Comparison of ENCODE assay signal across 24 mouse cellular contexts in the genomic region with DNA sequence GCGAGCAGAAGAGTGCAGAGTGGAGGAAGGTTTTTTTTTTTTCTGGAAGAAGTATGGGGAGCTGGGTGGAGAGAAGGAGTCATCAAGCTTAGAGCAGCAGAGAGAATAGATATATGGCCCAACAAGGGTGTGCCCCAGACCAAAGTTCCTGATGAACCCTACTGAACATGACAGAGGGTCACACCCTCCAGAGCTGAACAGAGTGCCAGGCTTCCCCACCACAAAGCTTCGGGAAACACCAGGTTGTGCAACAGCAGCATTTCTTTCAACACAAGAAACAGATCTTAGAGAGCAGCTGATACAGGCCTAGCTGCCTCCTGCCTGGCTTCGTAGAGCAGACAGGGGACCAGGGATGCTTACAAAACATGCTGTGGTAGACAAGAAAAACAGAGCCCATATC. TPM values are rescaled to one million over a fixed set of nuclear protein-coding genes. Genes with fewer than 3 reads are reported as not detected.
DNase-seq lines count a peak whose midpoint lies in the region; ATAC-seq and TF ChIP-seq lines count a peak whose summit lies in the region.
"Had no signal": no experiment of that assay in that cellular context is flagged by ENCODE, and none has a peak within 500 bp of the region (broad histone marks: within the 10 kb centered on the region; RNA-seq: fewer than 3 reads in every experiment).

No protein-coding gene starts in this region.

- H3K9me3 ChIP-seq in liver, embryonic 13.5 days (replicated peaks) = no peaks in the 10 kb centered on the region
- H3K9me3 ChIP-seq in liver, embryonic 12.5 days (replicated peaks) = no peaks in the 10 kb centered on the region
- no peaks in the 10 kb centered on the region for H3K9me3 ChIP-seq in hindbrain, embryonic 11.5 days (ENCODE audit: control insufficient read depth, low read length)
- H3K9me3 ChIP-seq: forebrain, embryonic 12.5 days; heart, embryonic 13.5 days; limb, embryonic 13.5 days; midbrain, embryonic 12.5 days had no signal

- H3K27ac ChIP-seq in liver, embryonic 13.5 days = no peak overlapping the region
- H3K27ac ChIP-seq in liver, embryonic 12.5 days = no peak overlapping the region
- H3K27ac ChIP-seq in hindbrain, embryonic 11.5 days (ENCODE audit: low read depth, low read length) = no peak overlapping the region
- H3K27ac ChIP-seq: forebrain, embryonic 12.5 days; gastrocnemius, adult 2 months; heart, embryonic 13.5 days; kidney, postnatal 0 days; limb, embryonic 13.5 days; midbrain, embryonic 12.5 days had no signal

- WGBS in liver, embryonic 13.5 days (ENCODE audit: insufficient replicate concordance) = 49% methylated on average over 3 of the region's 3 CpGs
- WGBS in liver, embryonic 12.5 days (ENCODE audit: insufficient replicate concordance) = 45% methylated on average over 3 of the region's 3 CpGs
- 93% methylated on average over 3 of the region's 3 CpGs for WGBS in hindbrain, embryonic 11.5 days

- no peak overlapping the region for H3K4me2 ChIP-seq in liver, embryonic 13.5 days
- H3K4me2 ChIP-seq in liver, embryonic 12.5 days = no peak overlapping the region
- H3K4me2 ChIP-seq in myocyte (ENCODE audit: low read depth) = peak overlapping the region; percentile 79
- H3K4me2 ChIP-seq in hindbrain, embryonic 11.5 days (replicated peaks; ENCODE audit: low read depth, low read length) = no peak overlapping the region
- H3K4me2 ChIP-seq: forebrain, embryonic 12.5 days; heart, embryonic 13.5 days; limb, embryonic 13.5 days; midbrain, embryonic 12.5 days had no signal

- no peak for DNase-seq in liver, embryonic 13.5 days
- DNase-seq in lung, postnatal 25 days (ENCODE audit: low spot score) = peak; percentile 39
- DNase-seq in hindbrain, embryonic 11.5 days (ENCODE audit: low spot score) = no peak
- no peak for DNase-seq in retina, postnatal 1 day
- no peak for DNase-seq in embryo, embryonic 11 days
- DNase-seq: adrenal gland, postnatal 36 days; cerebellum, adult 11-12 months; cerebellum, postnatal 14 days; gastrocnemius, adult 2 months; heart, postnatal 36 days; kidney, adult 18-20 months; layer of hippocampus, postnatal 36 days; thymus, postnatal 14 days had no signal

- no peak for TF ChIP-seq POLR2A in myocyte (IDR thresholded peaks at IDR 0.05; ENCODE audit: insufficient read length, low read depth)

- H3K4me1 ChIP-seq in liver, embryonic 13.5 days (replicated peaks) = peaks cover 36% of the 10 kb centered on the region
- H3K4me1 ChIP-seq in liver, embryonic 12.5 days = peaks cover 33% of the 10 kb centered on the region
- H3K4me1 ChIP-seq in hindbrain, embryonic 11.5 days (replicated peaks; ENCODE audit: control insufficient read depth, insufficient read depth, low read length) = 0 out of 2 replicates have a peak, but pooled peaks cover 2% of the 10 kb centered on the region

- H3K9ac ChIP-seq in liver, embryonic 13.5 days = no peak overlapping the region
- H3K9ac ChIP-seq in liver, embryonic 12.5 days = no peak overlapping the region
- H3K9ac ChIP-seq in hindbrain, embryonic 11.5 days (ENCODE audit: low read depth, low read length) = no peak overlapping the region
- H3K9ac ChIP-seq: forebrain, embryonic 12.5 days; heart, embryonic 13.5 days; limb, embryonic 13.5 days; midbrain, embryonic 12.5 days had no signal

- H3K4me3 ChIP-seq in liver, embryonic 13.5 days (replicated peaks) = no peak overlapping the region
- no peak overlapping the region for H3K4me3 ChIP-seq in liver, embryonic 12.5 days
- H3K4me3 ChIP-seq in myocyte = peak overlapping the region; percentile 31
- no peak overlapping the region for H3K4me3 ChIP-seq in hindbrain, embryonic 11.5 days (ENCODE audit: low read depth, low read length)
- H3K4me3 ChIP-seq: forebrain, embryonic 12.5 days; gastrocnemius, adult 2 months; heart, embryonic 13.5 days; limb, embryonic 13.5 days; midbrain, embryonic 12.5 days had no signal

- H3ac ChIP-seq in myocyte (ENCODE audit: control insufficient read depth, insufficient read length) = no peak overlapping the region

- no peaks in the 10 kb centered on the region for H3K79me2 ChIP-seq in myocyte (ENCODE audit: control insufficient read depth, insufficient read depth)

- peak; percentile 56 for ATAC-seq in liver, embryonic 13.5 days (ENCODE audit: low read depth)
- ATAC-seq in liver, embryonic 12.5 days = no peak
- ATAC-seq in granulocyte monocyte progenitor cell, adult 5-6 weeks (replicated peaks; ENCODE audit: poor library complexity, severe bottlenecking) = peak; percentile 63
- no peak for ATAC-seq in hindbrain, embryonic 11.5 days (ENCODE audit: low FRiP score)
- ATAC-seq: hindbrain, embryonic 16.5 days had no signal

- peaks cover 11% of the 10 kb centered on the region; the same call in 1 of the 2 replicates for H3K27me3 ChIP-seq in liver, embryonic 13.5 days
- peaks cover 30% of the 10 kb centered on the region for H3K27me3 ChIP-seq in liver, embryonic 12.5 days (replicated peaks)
- no peaks in the 10 kb centered on the region for H3K27me3 ChIP-seq in myocyte (ENCODE audit: control insufficient read depth, insufficient read depth, insufficient read length)
- 0 out of 2 replicates have a peak, but pooled peaks cover 5% of the 10 kb centered on the region for H3K27me3 ChIP-seq in hindbrain, embryonic 11.5 days (ENCODE audit: control insufficient read depth, insufficient read depth, low read length)

- H3K36me3 ChIP-seq in liver, embryonic 13.5 days = no peaks in the 10 kb centered on the region
- H3K36me3 ChIP-seq in liver, embryonic 12.5 days = no peaks in the 10 kb centered on the region
- H3K36me3 ChIP-seq in myocyte (ENCODE audit: control insufficient read depth, insufficient read depth) = peaks cover 2% of the 10 kb centered on the region
- H3K36me3 ChIP-seq in hindbrain, embryonic 11.5 days (ENCODE audit: control insufficient read depth, insufficient read depth, low read length) = no peaks in the 10 kb centered on the region
- H3K36me3 ChIP-seq: forebrain, embryonic 12.5 days; heart, embryonic 13.5 days; limb, embryonic 13.5 days; midbrain, embryonic 12.5 days had no signal

TF ChIP-seq in myocyte, 11 proteins besides CTCF, POLR2A, EP300 and RAD21:
- TF ChIP-seq REST (IDR thresholded peaks at IDR 0.05; ENCODE audit: insufficient read depth, insufficient read length) (no peak), E2F4 (IDR thresholded peaks at IDR 0.05; ENCODE audit: insufficient read depth) (no peak), SRF (IDR thresholded peaks at IDR 0.05; ENCODE audit: control insufficient read depth, insufficient read length, low read depth) (no peak), USF1 (IDR thresholded peaks at IDR 0.05; ENCODE audit: low read depth) (no peak), MYOD1 (IDR thresholded peaks at IDR 0.05; ENCODE audit: control insufficient read depth in 1 of 3, insufficient read length in 2 of 3, low read depth in 2 of 3) (no peak), CEBPB (IDR thresholded peaks at IDR 0.05; ENCODE audit: insufficient read depth, poor library complexity, severe bottlenecking) (peak; percentile 36; the same call in 1 of the 2 replicates), POLR2AphosphoS2 (IDR thresholded peaks at IDR 0.05; ENCODE audit: insufficient read length, low read depth) (no peak), MAX (IDR thresholded peaks at IDR 0.05; ENCODE audit: low read depth) (no peak), MYOG (IDR thresholded peaks at IDR 0.05; ENCODE audit: control insufficient read depth in 1 of 3, insufficient read depth in 1 of 3, insufficient read length in 2 of 3, low read depth in 2 of 3) (peak in 1 of 3 experiments; percentile 20), TCF12 (IDR thresholded peaks at IDR 0.05; ENCODE audit: insufficient read depth, poor library complexity, severe bottlenecking) (no peak), TCF3 (IDR thresholded peaks at IDR 0.05; ENCODE audit: insufficient read length, low read depth) (no peak)
TF ChIP-seq in myocyte: peak in this region for 2.

RNA-seq across cellular contexts. Expression of gene Mfsd7a, which starts 1.7 kb away (rescaled TPM):
- polyA plus RNA-seq in liver, embryonic 13.5 days (2015; fragmentation: Nextera tagmentation; extraction: Ambion mirVana) = 0.07 and 0.15 TPM in 2 replicates
- 0.15 TPM in 1 of 2 replicates, not detected in the other for polyA plus RNA-seq in liver, embryonic 12.5 days (2016; fragmentation: Nextera tagmentation; extraction: Ambion mirVana)
- total RNA-seq in granulocyte monocyte progenitor cell, adult 5-6 weeks (2014; fragmentation: Nextera tagmentation) = 1.1 and 3.2 TPM in 2 replicates
- total RNA-seq in granulocyte monocyte progenitor cell, adult 5-6 weeks (2017) = 0.95 and 2.0 TPM in 2 replicates
- polyA plus RNA-seq in myocyte (2012; fragmentation: generic; extraction: Trizol) = 17.1 TPM
- not detected in 2 replicates for polyA plus RNA-seq in hindbrain, embryonic 11.5 days (2014; fragmentation: Nextera tagmentation; extraction: Ambion mirVana)
- total RNA-seq: CH12.LX, MEL had no signal
- polyA plus RNA-seq: forebrain, embryonic 12.5 days had no signal

RNA-seq across cellular contexts. Expression of gene Atp5k, which starts 12.7 kb away (rescaled TPM):
- 328 and 358 TPM in 2 replicates for polyA plus RNA-seq in liver, embryonic 13.5 days (2015; fragmentation: Nextera tagmentation; extraction: Ambion mirVana)
- polyA plus RNA-seq in liver, embryonic 12.5 days (2016; fragmentation: Nextera tagmentation; extraction: Ambion mirVana) = 355 and 360 TPM in 2 replicates
- 336 and 382 TPM in 2 replicates for total RNA-seq in granulocyte monocyte progenitor cell, adult 5-6 weeks (2014; fragmentation: Nextera tagmentation)
- 162 and 258 TPM in 2 replicates for total RNA-seq in granulocyte monocyte progenitor cell, adult 5-6 weeks (2017)
- 1,348 TPM for polyA plus RNA-seq in myocyte (2012; fragmentation: generic; extraction: Trizol)
- polyA plus RNA-seq in hindbrain, embryonic 11.5 days (2014; fragmentation: Nextera tagmentation; extraction: Ambion mirVana) = 364 and 390 TPM in 2 replicates

RNA-seq across cellular contexts. Expression of gene Pcgf3, which starts 14.1 kb away (rescaled TPM):
- polyA plus RNA-seq in liver, embryonic 13.5 days (2015; fragmentation: Nextera tagmentation; extraction: Ambion mirVana) = 5.7 and 7.8 TPM in 2 replicates
- 12.6 and 14.8 TPM in 2 replicates for polyA plus RNA-seq in liver, embryonic 12.5 days (2016; fragmentation: Nextera tagmentation; extraction: Ambion mirVana)
- total RNA-seq in granulocyte monocyte progenitor cell, adult 5-6 weeks (2014; fragmentation: Nextera tagmentation) = 16.7 and 19.0 TPM in 2 replicates
- 9.5 and 9.9 TPM in 2 replicates for total RNA-seq in granulocyte monocyte progenitor cell, adult 5-6 weeks (2017)
- 19.7 TPM for polyA plus RNA-seq in myocyte (2012; fragmentation: generic; extraction: Trizol)
- 31.8 and 33.1 TPM in 2 replicates for polyA plus RNA-seq in hindbrain, embryonic 11.5 days (2014; fragmentation: Nextera tagmentation; extraction: Ambion mirVana)

RNA-seq across cellular contexts. Expression of gene Pde6b, which starts 58.8 kb away (rescaled TPM):
- 0.07 and 0.15 TPM in 2 replicates for polyA plus RNA-seq in liver, embryonic 13.5 days (2015; fragmentation: Nextera tagmentation; extraction: Ambion mirVana)
- 0.17 and 0.24 TPM in 2 replicates for polyA plus RNA-seq in liver, embryonic 12.5 days (2016; fragmentation: Nextera tagmentation; extraction: Ambion mirVana)
- total RNA-seq in granulocyte monocyte progenitor cell, adult 5-6 weeks (2014; fragmentation: Nextera tagmentation) = not detected in 2 replicates
- total RNA-seq in granulocyte monocyte progenitor cell, adult 5-6 weeks (2017) = not detected in 2 replicates
- polyA plus RNA-seq in myocyte (2012; fragmentation: generic; extraction: Trizol) = 0.02 TPM
- 0.14 TPM in 1 of 2 replicates, not detected in the other for polyA plus RNA-seq in hindbrain, embryonic 11.5 days (2014; fragmentation: Nextera tagmentation; extraction: Ambion mirVana)
- total RNA-seq: adrenal gland, postnatal 36 days; CH12.LX; gastrocnemius, adult 2 months; heart, postnatal 36 days had no signal
- polyA plus RNA-seq: forebrain, embryonic 12.5 days; hindbrain, embryonic 16.5 days had no signal

Comparison
In these comparisons a context has a peak if more than half of its experiments do, and no peak if none do; other contexts are left out.
1. ATAC-seq: peak in liver, embryonic 13.5 days (single experiment) and granulocyte monocyte progenitor cell, adult 5-6 weeks (single experiment); none in liver, embryonic 12.5 days (single experiment) and hindbrain, embryonic 11.5 days (single experiment).
2. RNA of gene Mfsd7a, which starts 1.7 kb away (polyA plus RNA-seq): 17.1 TPM in myocyte (single experiment); 0.15 TPM in liver, embryonic 12.5 days, 0.07 to 0.15 TPM in liver, embryonic 13.5 days and not detected in hindbrain, embryonic 11.5 days; every median in the first group is over 10 times any median in the second.